Mouse (Mus musculus) forebrain, embryonic 12.5 days (tissue): ENCODE measurements at regions not wholly inside any gene's neighbourhood (a gene's known extent, or its start where the extent isn't known, plus 50 kb on each side); places are given as distances from the start of the nearest gene placed in this dataset.

Experiments used
- ATAC-seq: fragments of 200-750 bp; cut with Nextera tagmentation; 2 replicates; pipeline ENCODE4 v1.8.0; 2017; ENCODE audit warnings: moderate TSS enrichment; ENCODE audit not compliant: low FRiP score
- H3K27ac ChIP-seq: fragments of 300-500 bp; sonication (generic); 2 replicates; pipeline ENCODE4 v1.5.1; 2016; ENCODE audit warnings: mild to moderate bottlenecking
- H3K27me3 ChIP-seq: fragments of 300-500 bp; sonication (generic); 2 replicates; pipeline ENCODE4 v1.6.1; 2016; ENCODE audit warnings: mild to moderate bottlenecking
- H3K36me3 ChIP-seq: fragments of 300-500 bp; sonication (generic); replicated peaks from 2 replicates; pipeline ENCODE4 v1.6.1; 2016; ENCODE audit warnings: mild to moderate bottlenecking
- H3K4me1 ChIP-seq: fragments of 300-500 bp; sonication (generic); 2 replicates; pipeline ENCODE4 v1.6.1; 2016
- H3K4me2 ChIP-seq: fragments of 300-500 bp; sonication (generic); 2 replicates; pipeline ENCODE4 v1.6.1; 2016; ENCODE audit warnings: mild to moderate bottlenecking, moderate library complexity
- H3K4me3 ChIP-seq: fragments of 300-500 bp; sonication (generic); replicated peaks from 2 replicates; pipeline ENCODE4 v1.5.1; 2016; ENCODE audit warnings: mild to moderate bottlenecking
- H3K9ac ChIP-seq: fragments of 300-500 bp; sonication (generic); 2 replicates; pipeline ENCODE4 v1.6.1; 2016; ENCODE audit warnings: mild to moderate bottlenecking
- H3K9me3 ChIP-seq: fragments of 300-500 bp; sonication (generic); 2 replicates; pipeline ENCODE4 v1.6.1; 2016
- WGBS: fragments of 180-500 bp; shearing (Covaris S2); methylation state at CpG from one replicate; pipeline ENCODE4 v1.1.7; 2016; 5-methylcytosine and 5-hydroxymethylcytosine counted together

GRCm38 (mm10) chr4:23490224-23490623 lies 1002.1 kb upstream of the Pou3f2 start:
- H3K27me3 ChIP-seq: no peaks in the 10 kb centered on the region
- H3K4me2 ChIP-seq: no peak overlapping the region
- 9% methylated on average over 3 of the region's 3 CpGs for WGBS
- H3K9ac ChIP-seq: no peak overlapping the region
- peak overlapping the region; percentile 74 for H3K27ac ChIP-seq
- peak; percentile 92 for ATAC-seq
- H3K4me1 ChIP-seq: peaks cover 10% of the 10 kb centered on the region
- H3K9me3 ChIP-seq: no peaks in the 10 kb centered on the region; the same call in 1 of the 2 replicates
- no peak overlapping the region for H3K4me3 ChIP-seq
- no peaks in the 10 kb centered on the region for H3K36me3 ChIP-seq

- H3K27ac ChIP-seq: no peak overlapping the region
- no peak overlapping the region for H3K4me2 ChIP-seq
- no peaks in the 10 kb centered on the region for H3K9me3 ChIP-seq
- peaks cover 10% of the 10 kb centered on the region for H3K4me1 ChIP-seq
- no peaks in the 10 kb centered on the region for H3K36me3 ChIP-seq
- peak; percentile 69; the same call in 1 of the 2 replicates for ATAC-seq
- no peaks in the 10 kb centered on the region for H3K27me3 ChIP-seq
- no peak overlapping the region for H3K4me3 ChIP-seq
- no peak overlapping the region for H3K9ac ChIP-seq
- 23% methylated on average over 2 of the region's 2 CpGs for WGBS
Measured at GRCm38 (mm10) chr4:23491255-23491654, 1003.1 kb upstream of the Pou3f2 start.

- no peak for ATAC-seq
- H3K4me1 ChIP-seq: no peaks in the 10 kb centered on the region
- no peaks in the 10 kb centered on the region for H3K27me3 ChIP-seq
- no peak overlapping the region for H3K9ac ChIP-seq
- no peak overlapping the region for H3K4me2 ChIP-seq
- no peaks in the 10 kb centered on the region for H3K9me3 ChIP-seq
- no peaks in the 10 kb centered on the region for H3K36me3 ChIP-seq
- 74% methylated on average over 2 of the region's 2 CpGs for WGBS
- no peak overlapping the region for H3K4me3 ChIP-seq
- no peak overlapping the region for H3K27ac ChIP-seq
Measured at GRCm38 (mm10) chr4:23498710-23499109, 997.5 kb upstream of the Mms22l start.

- Histone ChIP-seq H3K27me3 (no peaks in the 10 kb centered on the region), H3K27ac (no peak overlapping the region), H3K4me3 (no peak overlapping the region), H3K9ac (no peak overlapping the region), H3K4me2 (no peak overlapping the region), H3K36me3 (no peaks in the 10 kb centered on the region), H3K9me3 (no peaks in the 10 kb centered on the region), H3K4me1 (0 out of 2 replicates have a peak, but pooled peaks cover 7% of the 10 kb centered on the region)
- WGBS: 30% methylated on average over 6 of the region's 6 CpGs
- ATAC-seq: peak; percentile 60; the same call in 1 of the 2 replicates
Measured at GRCm38 (mm10) chr4:23504770-23505420, 991.4 kb upstream of the Mms22l start.

DNA sequence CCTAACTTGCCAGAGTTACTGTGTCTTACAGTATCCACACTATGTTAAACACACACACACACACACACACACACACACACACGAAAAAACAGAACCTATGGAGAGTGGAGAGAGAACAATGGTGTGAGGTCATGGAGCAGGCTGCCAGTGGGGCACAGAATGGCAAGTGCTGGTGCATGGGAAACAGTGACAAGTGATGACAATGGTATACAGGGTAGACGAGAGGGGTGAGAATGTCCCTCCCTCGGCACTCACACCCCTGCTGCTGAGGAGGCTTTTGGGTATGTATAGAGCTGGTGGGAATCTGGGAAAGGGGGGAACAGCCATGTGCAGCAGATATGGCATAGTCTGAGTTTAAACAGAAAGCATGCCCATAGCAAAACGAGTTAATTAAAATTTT lies 985.4 kb upstream of the Mms22l start:
- no peak overlapping the region for H3K9ac ChIP-seq
- peaks cover 20% of the 10 kb centered on the region for H3K4me1 ChIP-seq
- H3K4me2 ChIP-seq: no peak overlapping the region
- peak; percentile 35; the same call in 1 of the 2 replicates for ATAC-seq
- H3K4me3 ChIP-seq: no peak overlapping the region
- H3K27me3 ChIP-seq: no peaks in the 10 kb centered on the region
- no peak overlapping the region for H3K27ac ChIP-seq
- H3K36me3 ChIP-seq: no peaks in the 10 kb centered on the region
- no peaks in the 10 kb centered on the region for H3K9me3 ChIP-seq
- 21% methylated on average over 4 of the region's 4 CpGs for WGBS

GRCm38 (mm10) chr4:23512014-23512413 lies 984.2 kb upstream of the Mms22l start:
- Histone ChIP-seq H3K4me3 (no peak overlapping the region), H3K4me1 (peaks cover 20% of the 10 kb centered on the region), H3K27me3 (no peaks in the 10 kb centered on the region), H3K27ac (no peak overlapping the region), H3K9ac (no peak overlapping the region), H3K4me2 (no peak overlapping the region), H3K9me3 (no peaks in the 10 kb centered on the region), H3K36me3 (no peaks in the 10 kb centered on the region)
- ATAC-seq: peak; percentile 85
- 11% methylated on average over 4 of the region's 4 CpGs for WGBS

- 0 out of 2 replicates have a peak overlapping the region, but pooled peaks have one; percentile 51 for H3K27ac ChIP-seq
- peak; percentile 57 for ATAC-seq
- H3K9ac ChIP-seq: no peak overlapping the region
- no peaks in the 10 kb centered on the region for H3K36me3 ChIP-seq
- no peaks in the 10 kb centered on the region for H3K27me3 ChIP-seq
- H3K4me2 ChIP-seq: peak overlapping the region; percentile 6; the same call in 1 of the 2 replicates
- peaks cover 2% of the 10 kb centered on the region for H3K9me3 ChIP-seq
- WGBS: 4% methylated on average over 9 of the region's 9 CpGs
- no peak overlapping the region for H3K4me3 ChIP-seq
- peaks cover 20% of the 10 kb centered on the region for H3K4me1 ChIP-seq
Measured at GRCm38 (mm10) chr4:23513939-23514338, 982.3 kb upstream of the Mms22l start.
